Mouse (Mus musculus): Measurements from ENCODE around the gene Muc5b. TPM values are rescaled to one million over a fixed set of nuclear protein-coding genes. Genes with fewer than 3 reads are reported as not detected.
"Not testable (repeated sequence)": the region's sequence is repeated elsewhere in the genome, so short reads cannot be mapped to it uniquely, and the experiment has no call there.

Gene Muc5b
- total and polyA plus RNA-seq, 3 experiments = 0.01 TPM; not detected in 2

DNA sequence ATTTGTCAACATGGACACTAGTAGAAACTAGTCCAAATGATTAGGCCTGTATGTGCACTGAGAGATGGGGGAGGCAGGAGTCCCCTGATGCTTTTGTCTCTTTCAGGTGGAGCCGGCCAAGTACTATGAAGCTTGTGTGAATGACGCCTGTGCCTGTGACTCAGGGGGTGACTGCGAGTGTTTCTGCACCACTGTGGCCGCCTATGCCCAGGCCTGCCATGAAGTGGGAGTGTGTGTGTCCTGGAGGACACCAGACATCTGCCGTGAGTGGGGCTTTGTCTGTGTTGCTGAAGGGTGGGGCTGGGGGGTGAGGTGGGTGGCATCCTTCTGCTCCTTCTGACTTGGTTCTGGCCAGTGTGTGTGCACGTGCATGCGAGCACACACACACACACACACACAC, 35.7 kb upstream of the Muc5b start:
- H3K27me3 ChIP-seq (ENCODE audit: control insufficient read depth in 1 of 2, insufficient read depth in 2 of 2, low read length in 2 of 2) = peaks cover 0 to 3% of the 10 kb centered on the region in 2 experiments; a peak in 3 of 4 replicates
- H3K4me1 ChIP-seq (ENCODE audit: control insufficient read depth in 1 of 2, insufficient read depth in 2 of 2, low read length in 2 of 2) = no peaks in the 10 kb centered on the region
- no peaks in the 10 kb centered on the region for H3K36me3 ChIP-seq (ENCODE audit: control insufficient read depth in 1 of 2, insufficient read depth in 2 of 2, low read length in 2 of 2)

DNA sequence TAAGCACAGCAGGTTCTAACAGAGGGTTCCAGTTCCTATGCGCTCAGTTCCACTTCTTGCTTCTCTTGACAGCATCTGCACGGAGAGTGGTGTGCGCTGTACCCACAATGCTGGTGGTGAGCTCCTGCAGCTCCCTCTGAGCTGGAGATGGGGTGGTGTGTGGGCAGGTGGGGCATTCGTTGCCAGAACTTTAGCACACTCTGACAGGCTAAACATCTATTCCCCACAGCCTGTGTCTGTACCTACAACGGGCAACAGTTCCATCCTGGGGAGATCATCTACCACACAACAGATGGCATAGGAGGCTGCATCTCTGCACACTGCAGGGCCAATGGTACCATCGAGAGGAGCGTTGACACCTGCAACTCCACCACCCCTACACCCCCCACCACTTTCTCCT, 33.5 kb upstream of the Muc5b start:
- no peak for DNase-seq (ENCODE audit: low read depth, low spot score)
- no peaks in the 10 kb centered on the region for H3K4me1 ChIP-seq (ENCODE audit: control insufficient read depth in 1 of 2, insufficient read depth in 2 of 2, low read length in 2 of 2)
- H3K4me3 ChIP-seq (ENCODE audit: control insufficient read depth in 1 of 2, insufficient read depth in 1 of 2, low read depth in 2 of 2, low read length in 2 of 2) = no peak overlapping the region
- H3K79me2 ChIP-seq (ENCODE audit: control insufficient read depth, insufficient read depth, low read length, poor library complexity) = no peaks in the 10 kb centered on the region
- H3K9me3 ChIP-seq (replicated peaks; ENCODE audit: insufficient read depth, low read length) = no peaks in the 10 kb centered on the region
- peaks cover 0 to 3% of the 10 kb centered on the region in 2 experiments; a peak in 2 of 4 replicates for H3K27me3 ChIP-seq (ENCODE audit: control insufficient read depth in 1 of 2, insufficient read depth in 2 of 2, low read length in 2 of 2)
- H3K27ac ChIP-seq (ENCODE audit: control insufficient read depth, low read depth, low read length) = no peak overlapping the region
- H3K9ac ChIP-seq (ENCODE audit: control insufficient read depth, low read depth, low read length, poor library complexity, severe bottlenecking) = no peak overlapping the region
- TF ChIP-seq CHD2 (IDR thresholded peaks at IDR 0.05; ENCODE audit: low read length) (no peak), MAZ (IDR thresholded peaks at IDR 0.05; ENCODE audit: low read depth, low read length) (no peak), POLR2A (IDR thresholded peaks at IDR 0.05; ENCODE audit: control insufficient read depth in 1 of 2, insufficient read depth in 1 of 2, low read depth in 1 of 2, low read length in 2 of 2, poor library complexity in 1 of 2) (no peak), SIN3A (IDR thresholded peaks at IDR 0.05; ENCODE audit: low read length) (no peak), ZNF384 (IDR thresholded peaks at IDR 0.05; ENCODE audit: low read depth, low read length) (no peak)
- H3K36me3 ChIP-seq (ENCODE audit: control insufficient read depth in 1 of 2, insufficient read depth in 2 of 2, low read length in 2 of 2) = no peaks in the 10 kb centered on the region

More for the DNA sequence above, 35.7 kb upstream of the Muc5b start:
- Histone ChIP-seq H3K27ac (ENCODE audit: control insufficient read depth, low read depth, low read length) (no peak overlapping the region), H3K9ac (ENCODE audit: control insufficient read depth, low read depth, low read length, poor library complexity, severe bottlenecking) (no peak overlapping the region), H3K9me3 (replicated peaks; ENCODE audit: insufficient read depth, low read length) (no peaks in the 10 kb centered on the region), H3K79me2 (ENCODE audit: control insufficient read depth, insufficient read depth, low read length, poor library complexity) (no peaks in the 10 kb centered on the region), H3K4me3 (ENCODE audit: control insufficient read depth in 1 of 2, insufficient read depth in 1 of 2, low read depth in 2 of 2, low read length in 2 of 2) (no peak overlapping the region)
- TF ChIP-seq ETS1 (IDR thresholded peaks at IDR 0.05; ENCODE audit: low read depth, low read length) (no peak), POLR2A (IDR thresholded peaks at IDR 0.05; ENCODE audit: control insufficient read depth in 1 of 2, insufficient read depth in 1 of 2, low read depth in 1 of 2, low read length in 2 of 2, poor library complexity in 1 of 2) (no peak), MEF2A (IDR thresholded peaks at IDR 0.05; ENCODE audit: extremely low read depth, insufficient replicate concordance, low read depth, low read length, poor library complexity, severe bottlenecking) (no peak), GATA1 (IDR thresholded peaks at IDR 0.05; ENCODE audit: low read depth, low read length) (no peak), USF1 (IDR thresholded peaks at IDR 0.05; ENCODE audit: low read depth, low read length) (no peak), HCFC1 (IDR thresholded peaks at IDR 0.05; ENCODE audit: low read depth, low read length) (no peak), GABPA (IDR thresholded peaks at IDR 0.05; ENCODE audit: low read depth, low read length) (no peak), USF2 (IDR thresholded peaks at IDR 0.05; ENCODE audit: borderline replicate concordance in 1 of 2, insufficient read depth in 1 of 2, low read depth in 1 of 2, low read length in 2 of 2) (no peak), KAT2A (conservative IDR thresholded peaks at IDR 0.05; ENCODE audit: low read depth, low read length) (no peak), MXI1 (IDR thresholded peaks at IDR 0.05; ENCODE audit: low read depth, low read length) (no peak), CTCF (IDR thresholded peaks at IDR 0.05 in 2 of 3, conservative IDR thresholded peaks at IDR 0.05 in 1 of 3; ENCODE audit: control insufficient read depth in 1 of 3, insufficient read depth in 1 of 3, low read depth in 2 of 3, low read length in 3 of 3, poor library complexity in 1 of 3, severe bottlenecking in 1 of 3) (no peak), MYB (IDR thresholded peaks at IDR 0.05; ENCODE audit: low read depth, low read length) (no peak)
- DNase-seq (ENCODE audit: low read depth, low spot score) = no peak

DNA sequence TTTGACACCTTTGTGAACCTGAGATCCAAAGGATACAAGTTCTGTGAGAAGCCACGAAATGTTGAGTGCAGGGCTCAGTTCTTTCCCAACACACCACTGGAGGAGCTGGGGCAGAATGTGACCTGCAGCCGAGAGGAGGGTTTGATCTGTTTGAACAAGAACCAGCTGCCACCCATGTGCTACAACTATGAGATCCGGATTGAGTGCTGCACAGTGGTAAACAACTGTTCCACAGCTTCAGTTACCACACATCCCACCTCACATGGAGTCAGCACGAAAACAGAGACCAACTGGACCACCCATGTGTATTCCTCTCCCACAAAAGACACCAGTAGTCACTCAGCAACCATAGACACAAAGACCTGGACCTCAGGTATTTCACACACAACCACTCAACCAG, 31.0 kb upstream of the Muc5b start:
- not testable (repeated sequence) for H3K27me3 ChIP-seq (ENCODE audit: control insufficient read depth in 1 of 2, insufficient read depth in 2 of 2, low read length in 2 of 2); H3K9ac ChIP-seq (ENCODE audit: control insufficient read depth, low read depth, low read length, poor library complexity, severe bottlenecking)

GRCm38 (mm10) chr7:141809933-141810332, 28.9 kb upstream of the Muc5b start:
- not testable (repeated sequence) for H3K27ac ChIP-seq (ENCODE audit: control insufficient read depth, low read depth, low read length); H3K9me3 ChIP-seq (replicated peaks; ENCODE audit: insufficient read depth, low read length); H3K27me3 ChIP-seq (ENCODE audit: control insufficient read depth in 1 of 2, insufficient read depth in 2 of 2, low read length in 2 of 2); DNase-seq (ENCODE audit: low read depth, low spot score); H3K9ac ChIP-seq (ENCODE audit: control insufficient read depth, low read depth, low read length, poor library complexity, severe bottlenecking); H3K4me3 ChIP-seq (ENCODE audit: control insufficient read depth in 1 of 2, insufficient read depth in 1 of 2, low read depth in 2 of 2, low read length in 2 of 2); H3K36me3 ChIP-seq (ENCODE audit: control insufficient read depth in 1 of 2, insufficient read depth in 2 of 2, low read length in 2 of 2); H3K79me2 ChIP-seq (ENCODE audit: control insufficient read depth, insufficient read depth, low read length, poor library complexity); H3K4me1 ChIP-seq (ENCODE audit: control insufficient read depth in 1 of 2, insufficient read depth in 2 of 2, low read length in 2 of 2)

More for the DNA sequence above, 31.0 kb upstream of the Muc5b start:
- not testable (repeated sequence) for H3K9me3 ChIP-seq (replicated peaks; ENCODE audit: insufficient read depth, low read length); H3K4me3 ChIP-seq (ENCODE audit: control insufficient read depth in 1 of 2, insufficient read depth in 1 of 2, low read depth in 2 of 2, low read length in 2 of 2); H3K27ac ChIP-seq (ENCODE audit: control insufficient read depth, low read depth, low read length); DNase-seq (ENCODE audit: low read depth, low spot score); H3K79me2 ChIP-seq (ENCODE audit: control insufficient read depth, insufficient read depth, low read length, poor library complexity); H3K36me3 ChIP-seq (ENCODE audit: control insufficient read depth in 1 of 2, insufficient read depth in 2 of 2, low read length in 2 of 2); H3K4me1 ChIP-seq (ENCODE audit: control insufficient read depth in 1 of 2, insufficient read depth in 2 of 2, low read length in 2 of 2)
